Mouse (Mus musculus) bone marrow macrophage, adult 2 months (primary cell): Measurements from ENCODE around the gene Hsd17b7.

Source experiments
- CTCF ChIP-seq: IDR thresholded peaks from 2 replicates; pipeline ENCODE4 v1.5.1; 2012; ENCODE audit warnings: low read depth, mild to moderate bottlenecking, low read length, moderate library complexity
- POLR2A ChIP-seq: IDR thresholded peaks from 2 replicates; pipeline ENCODE4 v1.6.1; 2012; ENCODE audit warnings: mild to moderate bottlenecking, low read depth, low read length, borderline replicate concordance

- TF ChIP-seq CTCF (no peak), POLR2A (no peak)
Observed at GRCm38 (mm10) chr1:169916659-169917058, 52.4 kb downstream of the Hsd17b7 start.
